Mouse (Mus musculus) MEL (cell line): ENCODE data around the gene Gpc3.

ENCODE experiments used
- CTCF ChIP-seq, 3 experiments: IDR thresholded peaks in 2 of 3; conservative IDR thresholded peaks in 1 of 3; 2 replicates each; pipeline ENCODE4 v1.5.1; 2011 to 2012; ENCODE audit warnings: low read length in 3 of 3, low read depth in 2 of 3, mild to moderate bottlenecking in 2 of 3, improper control_type of control experiment in 1 of 3, inconsistent platforms in 1 of 3, mixed read lengths in 1 of 3, moderate library complexity in 1 of 3; ENCODE audit not compliant: control insufficient read depth in 1 of 3, insufficient read depth in 1 of 3, poor library complexity in 1 of 3, severe bottlenecking in 1 of 3
- EP300 ChIP-seq, 2 experiments: IDR thresholded peaks; 2 replicates each; pipeline ENCODE4 v1.6.1; 2011; ENCODE audit warnings: improper control_type of control experiment in 2 of 2, low read length in 2 of 2, low read depth in 1 of 2, mild to moderate bottlenecking in 1 of 2
- MEF2A ChIP-seq: IDR thresholded peaks from 2 replicates; pipeline ENCODE4 v1.6.1; 2014; ENCODE audit warnings: low read depth, mild to moderate bottlenecking, inconsistent platforms, low read length, improper control_type of control experiment; ENCODE audit not compliant: poor library complexity, insufficient replicate concordance, severe bottlenecking; ENCODE audit errors: extremely low read depth
- POLR2A ChIP-seq, 2 experiments: IDR thresholded peaks; 2 replicates each; pipeline ENCODE4 v1.6.1; 2011 to 2012; ENCODE audit warnings: low read length in 2 of 2, mild to moderate bottlenecking in 2 of 2, control low read depth in 1 of 2, improper control_type of control experiment in 1 of 2, low read depth in 1 of 2, moderate library complexity in 1 of 2; ENCODE audit not compliant: control insufficient read depth in 1 of 2, insufficient read depth in 1 of 2, poor library complexity in 1 of 2
- ZMIZ1 ChIP-seq: IDR thresholded peaks from 2 replicates; pipeline ENCODE4 v1.6.1; 2012; ENCODE audit warnings: low read depth, mild to moderate bottlenecking, inconsistent platforms, low read length, improper control_type of control experiment, moderate library complexity

GRCm38 (mm10) chrX:52533098-52533497 is 80.7 kb downstream of the Gpc3 start:
- TF ChIP-seq EP300 (IDR thresholded peaks at IDR 0.05; ENCODE audit: low read depth in 1 of 2, low read length in 2 of 2) (no peak), CTCF (IDR thresholded peaks at IDR 0.05 in 2 of 3, conservative IDR thresholded peaks at IDR 0.05 in 1 of 3; ENCODE audit: control insufficient read depth in 1 of 3, insufficient read depth in 1 of 3, low read depth in 2 of 3, low read length in 3 of 3, poor library complexity in 1 of 3, severe bottlenecking in 1 of 3) (no peak), ZMIZ1 (no peak), POLR2A (IDR thresholded peaks at IDR 0.05; ENCODE audit: control insufficient read depth in 1 of 2, insufficient read depth in 1 of 2, low read depth in 1 of 2, low read length in 2 of 2, poor library complexity in 1 of 2) (no peak), MEF2A (no peak)
